Mouse (Mus musculus) liver, postnatal 0 days (tissue): ENCODE results near the gene Fbxo40. TPM values are rescaled to one million over a fixed set of nuclear protein-coding genes. Genes with fewer than 3 reads are reported as not detected.

Source experiments
- ATAC-seq: fragments of 200-750 bp; cut with Nextera tagmentation; 2 replicates; pipeline ENCODE4 v1.8.0; 2017; ENCODE audit warnings: mild to moderate bottlenecking, moderate library complexity
- DNase-seq: peaks from one replicate; pipeline ENCODE4 v3.0.0-alpha.2; 2016
- H3K27ac ChIP-seq: fragments of 300-500 bp; sonication (generic); 2 replicates; pipeline ENCODE4 v1.5.1; 2014; ENCODE audit warnings: antibody characterized with exemption, moderate library complexity, mild to moderate bottlenecking, low read depth
- H3K27me3 ChIP-seq: fragments of 300-500 bp; sonication (generic); 2 replicates; pipeline ENCODE4 v1.6.1; 2014; ENCODE audit warnings: low read length, control low read depth, mixed read lengths; ENCODE audit not compliant: insufficient read depth
- H3K36me3 ChIP-seq: fragments of 300-500 bp; sonication (generic); replicated peaks from 2 replicates; pipeline ENCODE4 v1.6.1; 2014; ENCODE audit warnings: mild to moderate bottlenecking, control low read depth, low read length, moderate library complexity, mixed read lengths; ENCODE audit not compliant: insufficient read depth
- H3K4me1 ChIP-seq: fragments of 300-500 bp; sonication (generic); 2 replicates; pipeline ENCODE4 v1.6.1; 2014; ENCODE audit warnings: antibody characterized with exemption, mild to moderate bottlenecking, control low read depth; ENCODE audit not compliant: insufficient read depth
- H3K4me2 ChIP-seq: fragments of 300-500 bp; sonication (generic); 2 replicates; pipeline ENCODE4 v1.6.1; 2014; ENCODE audit warnings: low read depth, mild to moderate bottlenecking, low read length, moderate library complexity, mixed read lengths
- H3K4me3 ChIP-seq: fragments of 300-500 bp; sonication (generic); 2 replicates; pipeline ENCODE4 v1.5.1; 2014; ENCODE audit warnings: low read depth, low read length
- H3K9ac ChIP-seq: fragments of 300-500 bp; sonication (generic); replicated peaks from 2 replicates; pipeline ENCODE4 v1.6.1; 2014; ENCODE audit warnings: mild to moderate bottlenecking, moderate library complexity
- H3K9me3 ChIP-seq: fragments of 300-500 bp; sonication (generic); 2 replicates; pipeline ENCODE4 v1.6.1; 2016; ENCODE audit warnings: mild to moderate bottlenecking, control low read depth, low read length, mixed read lengths
- CTCF ChIP-seq: sonication (generic); IDR thresholded peaks from 2 replicates; pipeline ENCODE4 v1.5.1; 2016; ENCODE audit warnings: antibody characterized with exemption, low read depth
- EP300 ChIP-seq: IDR thresholded peaks from 2 replicates; pipeline ENCODE4 v1.6.1; 2016; ENCODE audit warnings: antibody characterized with exemption, low read depth, mild to moderate bottlenecking
- WGBS: fragments of 180-500 bp; shearing (Covaris S2); extraction: QIAGEN DNeasy Blood & Tissue Kit; methylation state at CpG from one replicate; pipeline ENCODE4 v1.1.7; 2014; ENCODE audit not compliant: insufficient replicate concordance; 5-methylcytosine and 5-hydroxymethylcytosine counted together
- polyA plus RNA-seq: library from polyadenylated mRNA; unstranded; fragments of >200 nt; fragmentation: Nextera tagmentation; extraction: Ambion mirVana; gene quantifications from 2 replicates; pipeline ENCODE4 v1.2.1, GENCODE M21; 2015

Fbxo40 gene
- polyA plus RNA-seq, 1 experiment from 2014 or later: not detected

DNA sequence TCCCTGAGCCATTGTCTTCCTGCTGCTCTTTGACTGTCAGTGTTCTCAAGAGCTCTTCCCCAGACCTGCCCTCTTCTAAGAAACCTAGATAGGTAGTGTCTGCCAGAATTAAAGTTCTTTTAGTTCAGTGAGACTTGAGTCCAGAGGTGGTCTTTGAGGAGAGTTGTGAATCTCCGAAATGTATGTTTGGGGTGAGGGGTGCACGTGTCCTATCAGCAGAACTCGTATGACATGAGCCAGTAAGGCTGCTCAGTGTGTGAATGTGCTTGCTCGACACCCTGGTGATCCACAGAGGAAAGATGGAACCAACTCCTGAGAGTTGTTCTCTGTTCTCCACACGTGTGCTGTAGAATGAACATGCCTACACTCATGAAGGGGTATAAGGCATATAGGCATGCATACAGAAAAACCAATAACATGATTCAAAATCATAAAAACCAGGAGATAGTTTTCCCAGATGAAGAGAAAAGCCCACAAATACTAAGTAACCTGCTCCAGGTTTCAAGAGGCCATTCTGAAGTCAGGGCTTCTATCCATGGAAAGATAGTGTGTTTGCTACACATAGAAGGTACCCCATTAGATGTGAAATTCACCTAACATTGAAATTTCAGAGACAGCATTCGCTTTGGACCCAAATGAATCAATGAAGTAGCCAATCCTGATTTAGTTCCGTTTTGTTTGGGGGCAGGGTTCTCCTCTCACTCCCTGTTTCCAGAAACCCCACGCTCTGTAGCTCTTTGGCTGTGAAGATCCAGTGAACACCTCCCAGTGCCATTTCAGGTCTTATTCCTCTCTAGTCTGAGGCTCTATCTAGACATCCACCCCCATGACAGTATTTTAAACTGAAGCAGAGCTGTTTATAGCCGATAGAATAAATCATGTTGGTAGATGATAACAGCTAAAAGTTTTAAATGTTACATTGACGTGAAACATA lies 63.5 kb downstream of the Fbxo40 start:
- WGBS: 85% methylated on average over 10 of the region's 10 CpGs
- Histone ChIP-seq H3K9ac (no peak overlapping the region), H3K4me2 (no peak overlapping the region), H3K36me3 (peaks cover 68% of the 10 kb centered on the region), H3K27ac (no peak overlapping the region), H3K9me3 (no peaks in the 10 kb centered on the region), H3K4me1 (no peaks in the 10 kb centered on the region), H3K27me3 (no peaks in the 10 kb centered on the region), H3K4me3 (no peak overlapping the region)
- ATAC-seq (no peak), DNase-seq (no peak)
- TF ChIP-seq CTCF (no peak), EP300 (no peak)

DNA sequence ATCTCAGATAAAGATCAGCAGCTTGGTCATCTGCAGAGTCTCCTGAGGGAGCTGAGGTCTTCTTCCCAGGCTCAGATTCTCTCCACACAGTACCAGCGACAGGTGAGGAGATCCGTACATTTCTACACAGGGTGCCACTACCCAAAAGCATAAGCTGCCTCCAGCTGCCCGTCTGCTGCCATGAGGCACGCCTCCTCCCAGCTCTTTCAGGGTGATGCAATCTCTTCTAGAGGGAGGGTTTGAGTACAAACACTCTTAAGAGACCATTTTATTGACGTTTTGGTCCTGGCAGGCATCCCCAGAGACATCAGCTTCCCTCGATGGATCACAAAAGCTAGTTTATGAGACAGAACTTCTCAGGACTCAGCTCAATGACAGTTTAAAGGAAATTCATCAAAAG lies 64.5 kb downstream of the Fbxo40 start:
- H3K9ac ChIP-seq: no peak overlapping the region
- ATAC-seq (no peak), DNase-seq (no peak)
- H3K4me2 ChIP-seq: no peak overlapping the region
- no peaks in the 10 kb centered on the region for H3K9me3 ChIP-seq
- peaks cover 61% of the 10 kb centered on the region for H3K36me3 ChIP-seq
- H3K27ac ChIP-seq: no peak overlapping the region
- 64% methylated on average over 6 of the region's 6 CpGs for WGBS
- H3K27me3 ChIP-seq: no peaks in the 10 kb centered on the region
- TF ChIP-seq CTCF (no peak), EP300 (no peak)
- H3K4me1 ChIP-seq: no peaks in the 10 kb centered on the region
- no peak overlapping the region for H3K4me3 ChIP-seq

DNA sequence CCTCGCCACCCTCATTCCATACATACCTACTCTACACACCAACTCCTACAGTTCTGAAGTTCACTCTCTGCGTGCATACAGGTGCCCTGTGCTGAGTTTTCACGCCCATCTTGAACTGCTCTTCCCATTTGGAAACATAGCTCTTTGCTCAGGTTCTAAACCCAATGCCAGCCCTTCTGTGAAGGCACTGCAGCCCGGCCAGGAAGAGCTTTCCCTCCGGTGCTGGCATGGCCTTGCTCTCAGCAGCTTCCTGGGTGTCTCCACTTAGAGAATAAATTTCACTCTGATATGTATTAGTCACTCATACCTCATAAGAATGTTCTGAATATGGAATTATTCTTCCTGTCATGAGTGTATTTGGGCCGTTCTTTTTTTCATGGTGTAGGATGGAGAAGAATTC lies 64.9 kb downstream of the Fbxo40 start:
- DNase-seq: no peak
- H3K36me3 ChIP-seq: peaks cover 61% of the 10 kb centered on the region
- TF ChIP-seq EP300 (no peak), CTCF (no peak)
- no peak overlapping the region for H3K4me3 ChIP-seq
- no peaks in the 10 kb centered on the region for H3K27me3 ChIP-seq
- no peaks in the 10 kb centered on the region for H3K4me1 ChIP-seq
- H3K27ac ChIP-seq: no peak overlapping the region
- H3K4me2 ChIP-seq: no peak overlapping the region
- WGBS: 83% methylated on average over 6 of the region's 6 CpGs
- H3K9ac ChIP-seq: no peak overlapping the region
- no peak for ATAC-seq
- H3K9me3 ChIP-seq: no peaks in the 10 kb centered on the region

DNA sequence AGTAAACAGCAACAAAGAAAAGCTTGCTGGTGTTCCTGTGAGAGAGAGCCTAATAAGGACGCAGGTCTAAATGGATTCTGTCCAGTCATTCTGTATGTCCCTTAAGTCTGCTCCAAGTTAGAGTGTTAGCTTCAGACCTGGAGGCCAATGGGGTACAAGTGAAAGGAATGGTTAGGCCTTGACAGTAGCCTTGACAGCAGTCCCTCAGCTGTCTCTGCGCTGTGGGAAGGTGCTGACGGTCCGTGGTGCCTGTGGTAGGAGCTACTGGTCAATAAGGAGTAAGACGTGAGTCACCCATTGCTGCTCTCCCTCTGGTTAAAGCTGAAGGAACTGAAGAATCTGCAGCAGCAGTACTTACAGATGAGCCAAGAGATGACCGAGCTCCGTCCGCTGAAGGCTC lies 66.0 kb downstream of the Fbxo40 start:
- H3K27ac ChIP-seq: no peak overlapping the region
- peaks cover 60% of the 10 kb centered on the region for H3K36me3 ChIP-seq
- H3K9me3 ChIP-seq: no peaks in the 10 kb centered on the region
- DNase-seq: no peak
- no peak for ATAC-seq
- H3K4me3 ChIP-seq: no peak overlapping the region
- WGBS: 90% methylated on average over 8 of the region's 8 CpGs
- H3K4me1 ChIP-seq: no peaks in the 10 kb centered on the region
- H3K9ac ChIP-seq: no peak overlapping the region
- H3K4me2 ChIP-seq: no peak overlapping the region
- TF ChIP-seq CTCF: no peak
- no peak for TF ChIP-seq EP300
- H3K27me3 ChIP-seq: no peaks in the 10 kb centered on the region

DNA sequence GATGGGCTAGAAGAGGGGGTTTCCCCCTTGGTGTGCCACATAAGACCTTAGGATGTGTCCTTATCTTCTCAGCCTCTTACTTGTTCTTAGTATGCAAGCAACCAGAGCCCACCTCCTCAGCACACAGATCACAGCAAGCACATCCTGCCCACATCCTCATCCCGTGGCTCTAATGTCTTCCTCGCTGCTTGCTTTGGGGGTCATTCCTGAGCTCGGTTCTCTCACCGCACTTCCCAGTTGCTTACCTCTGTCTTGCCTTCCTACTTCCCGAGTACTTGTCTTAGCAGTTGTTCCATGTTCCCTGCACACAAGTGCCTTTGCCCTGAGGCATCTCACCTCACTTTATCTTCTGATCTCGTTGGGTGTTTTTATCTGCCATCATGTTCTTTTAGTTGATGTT lies 68.3 kb downstream of the Fbxo40 start:
- Histone ChIP-seq H3K9ac (no peak overlapping the region), H3K4me2 (no peak overlapping the region), H3K9me3 (no peaks in the 10 kb centered on the region), H3K27me3 (no peaks in the 10 kb centered on the region), H3K4me3 (no peak overlapping the region), H3K4me1 (no peaks in the 10 kb centered on the region), H3K27ac (no peak overlapping the region), H3K36me3 (peaks cover 53% of the 10 kb centered on the region)
- TF ChIP-seq EP300 (no peak), CTCF (no peak)
- ATAC-seq (no peak), DNase-seq (no peak)
- WGBS: 75% methylated on average over 6 of the region's 6 CpGs

DNA sequence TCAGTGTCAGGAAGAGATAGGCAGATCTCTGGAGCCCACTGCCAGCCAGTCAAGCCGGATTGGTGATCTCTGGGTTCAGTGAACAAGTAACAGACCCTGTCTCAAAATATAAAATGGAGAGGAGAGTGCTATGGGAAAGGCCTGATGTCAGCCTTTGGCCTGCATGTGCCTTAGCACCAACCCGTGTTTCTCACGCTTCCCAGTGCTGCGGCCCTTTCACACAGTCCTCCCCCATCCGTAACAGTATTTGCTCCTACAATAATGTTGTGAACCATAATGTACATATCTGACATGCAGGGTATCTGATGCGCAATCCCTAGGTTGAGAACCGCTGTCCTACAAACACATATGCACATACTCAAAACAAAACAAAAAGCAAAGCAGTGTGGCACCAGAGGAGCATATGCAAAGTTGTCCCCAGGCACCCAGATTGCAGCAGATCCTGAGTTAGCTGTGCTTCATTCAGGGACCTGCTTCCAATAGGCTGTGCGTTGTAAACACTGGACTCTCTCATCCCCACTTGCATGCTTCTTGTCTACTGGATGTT lies 69.1 kb downstream of the Fbxo40 start:
- Histone ChIP-seq H3K27me3 (no peaks in the 10 kb centered on the region), H3K36me3 (peaks cover 52% of the 10 kb centered on the region), H3K27ac (no peak overlapping the region), H3K4me3 (no peak overlapping the region), H3K9me3 (no peaks in the 10 kb centered on the region), H3K9ac (no peak overlapping the region), H3K4me1 (no peaks in the 10 kb centered on the region), H3K4me2 (no peak overlapping the region)
- 87% methylated on average over 8 of the region's 8 CpGs for WGBS
- DNase-seq (no peak), ATAC-seq (no peak)
- TF ChIP-seq EP300 (no peak), CTCF (no peak)
